13 mouse cellular contexts compared by ENCODE assay signal in genomic region chr1:171035611-171036010, GRCm38 (mm10). TPM values are rescaled to one million over a fixed set of nuclear protein-coding genes. Genes with fewer than 3 reads are reported as not detected.
DNase-seq lines count a peak whose midpoint lies in the region; ATAC-seq lines count a peak whose summit lies in the region.
"Had no signal": no experiment of that assay in that cellular context is flagged by ENCODE, and none has a peak within 500 bp of the region (broad histone marks: within the 10 kb centered on the region; RNA-seq: fewer than 3 reads in every experiment).

No protein-coding gene starts in this region.

- WGBS in intestine, embryonic 15.5 days = 49% methylated on average over 11 of the region's 11 CpGs
- 56% methylated on average over 11 of the region's 11 CpGs for WGBS in intestine, embryonic 16.5 days
- 48% methylated on average over 11 of the region's 11 CpGs for WGBS in embryonic facial prominence, embryonic 13.5 days
- WGBS in limb, embryonic 13.5 days = 50% methylated on average over 11 of the region's 11 CpGs

- no peak overlapping the region for H3K9ac ChIP-seq in intestine, embryonic 15.5 days
- no peak overlapping the region for H3K9ac ChIP-seq in intestine, embryonic 16.5 days (ENCODE audit: low read depth, low read length)
- no peak overlapping the region for H3K9ac ChIP-seq in embryonic facial prominence, embryonic 13.5 days
- H3K9ac ChIP-seq in limb, embryonic 13.5 days = no peak overlapping the region

- no peak overlapping the region; the same call in 1 of the 2 replicates for H3K4me3 ChIP-seq in intestine, embryonic 15.5 days (replicated peaks)
- no peak overlapping the region for H3K4me3 ChIP-seq in intestine, embryonic 16.5 days (ENCODE audit: low read length)
- peak overlapping the region; percentile 19; the same call in 1 of the 2 replicates for H3K4me3 ChIP-seq in embryonic facial prominence, embryonic 13.5 days
- 0 out of 2 replicates have a peak overlapping the region, but pooled peaks have one; percentile 67 for H3K4me3 ChIP-seq in limb, embryonic 13.5 days

- peak; percentile 79 for DNase-seq in A20 (ENCODE audit: low read depth, low spot score)
- DNase-seq in thymus, postnatal 4 days = no peak
- DNase-seq in cerebellum, postnatal 25 days = no peak
- DNase-seq: adrenal gland, adult 2 months; right cerebral cortex, postnatal 25 days; thymus, postnatal 14 days had no signal

- H3K4me1 ChIP-seq in intestine, embryonic 15.5 days (replicated peaks) = 0 out of 2 replicates have a peak, but pooled peaks cover 5% of the 10 kb centered on the region
- peaks cover 4% of the 10 kb centered on the region; the same call in 1 of the 2 replicates for H3K4me1 ChIP-seq in intestine, embryonic 16.5 days (ENCODE audit: control insufficient read depth, insufficient read depth, low read length)
- H3K4me1 ChIP-seq in embryonic facial prominence, embryonic 13.5 days = peaks cover 12% of the 10 kb centered on the region; the same call in 1 of the 2 replicates
- H3K4me1 ChIP-seq in limb, embryonic 13.5 days = peaks cover 17% of the 10 kb centered on the region

- H3K9me3 ChIP-seq in intestine, embryonic 15.5 days = no peaks in the 10 kb centered on the region
- 0 out of 2 replicates have a peak, but pooled peaks cover 4% of the 10 kb centered on the region for H3K9me3 ChIP-seq in intestine, embryonic 16.5 days (ENCODE audit: control insufficient read depth, low read length)
- H3K9me3 ChIP-seq in embryonic facial prominence, embryonic 13.5 days = no peaks in the 10 kb centered on the region
- no peaks in the 10 kb centered on the region for H3K9me3 ChIP-seq in limb, embryonic 13.5 days

- H3K4me2 ChIP-seq in intestine, embryonic 15.5 days (replicated peaks) = 0 out of 2 replicates have a peak overlapping the region, but pooled peaks have one; percentile 17
- H3K4me2 ChIP-seq in intestine, embryonic 16.5 days (ENCODE audit: low read depth, low read length) = no peak overlapping the region
- H3K4me2 ChIP-seq in embryonic facial prominence, embryonic 13.5 days = peak overlapping the region; percentile 92
- peak overlapping the region; percentile 91 for H3K4me2 ChIP-seq in limb, embryonic 13.5 days (replicated peaks)

- peaks cover 3% of the 10 kb centered on the region; the same call in 1 of the 2 replicates for H3K27me3 ChIP-seq in intestine, embryonic 15.5 days (replicated peaks)
- peaks cover 10% of the 10 kb centered on the region; the same call in 1 of the 2 replicates for H3K27me3 ChIP-seq in intestine, embryonic 16.5 days (replicated peaks; ENCODE audit: control insufficient read depth, insufficient read depth, low read length)
- H3K27me3 ChIP-seq in embryonic facial prominence, embryonic 13.5 days = peaks cover 44% of the 10 kb centered on the region
- peaks cover 49% of the 10 kb centered on the region for H3K27me3 ChIP-seq in limb, embryonic 13.5 days

- ATAC-seq in intestine, embryonic 15.5 days = no peak
- no peak for ATAC-seq in intestine, embryonic 16.5 days
- no peak for ATAC-seq in embryonic facial prominence, embryonic 13.5 days (ENCODE audit: insufficient number of reproducible peaks, insufficient read depth, low FRiP score, low TSS enrichment, low read depth)
- no peak for ATAC-seq in limb, embryonic 13.5 days (ENCODE audit: low FRiP score, low read depth)
- no peak for ATAC-seq in granulocyte monocyte progenitor cell, adult 5-6 weeks (replicated peaks; ENCODE audit: poor library complexity, severe bottlenecking)
- ATAC-seq: intestine, postnatal 0 days had no signal

- no peak overlapping the region for H3K27ac ChIP-seq in intestine, embryonic 15.5 days
- H3K27ac ChIP-seq in intestine, embryonic 16.5 days (ENCODE audit: low read length) = no peak overlapping the region
- no peak overlapping the region for H3K27ac ChIP-seq in embryonic facial prominence, embryonic 13.5 days
- H3K27ac ChIP-seq in limb, embryonic 13.5 days = no peak overlapping the region

- no peaks in the 10 kb centered on the region for H3K36me3 ChIP-seq in intestine, embryonic 15.5 days
- no peaks in the 10 kb centered on the region for H3K36me3 ChIP-seq in intestine, embryonic 16.5 days (ENCODE audit: control insufficient read depth, insufficient read depth, low read length)
- H3K36me3 ChIP-seq in embryonic facial prominence, embryonic 13.5 days = no peaks in the 10 kb centered on the region
- no peaks in the 10 kb centered on the region for H3K36me3 ChIP-seq in limb, embryonic 13.5 days

RNA-seq across cellular contexts. Expression of gene Fcgr4, which starts 16.9 kb away (rescaled TPM):
- polyA plus RNA-seq in intestine, embryonic 15.5 days (2015; fragmentation: Nextera tagmentation; extraction: Ambion mirVana) = 1.7 and 1.8 TPM in 2 replicates
- polyA plus RNA-seq in intestine, embryonic 16.5 days (2015; fragmentation: Nextera tagmentation; extraction: Ambion mirVana) = 1.4 and 1.8 TPM in 2 replicates
- 0.41 and 0.55 TPM in 2 replicates for polyA plus RNA-seq in embryonic facial prominence, embryonic 13.5 days (2015; fragmentation: Nextera tagmentation; extraction: Ambion mirVana)
- 0.34 and 0.64 TPM in 2 replicates for polyA plus RNA-seq in limb, embryonic 13.5 days (2015; fragmentation: Nextera tagmentation; extraction: Ambion mirVana)
- 0.58 and 2.9 TPM in 2 replicates for total RNA-seq in granulocyte monocyte progenitor cell, adult 5-6 weeks (2014; fragmentation: Nextera tagmentation)
- 3.1 and 3.5 TPM in 2 replicates for total RNA-seq in granulocyte monocyte progenitor cell, adult 5-6 weeks (2017)
- total RNA-seq: left cerebral cortex, postnatal 25 days had no signal

RNA-seq across cellular contexts. Expression of gene Fcgr3, which starts 29.1 kb away (rescaled TPM):
- 14.0 and 14.7 TPM in 2 replicates for polyA plus RNA-seq in intestine, embryonic 15.5 days (2015; fragmentation: Nextera tagmentation; extraction: Ambion mirVana)
- 15.3 and 15.9 TPM in 2 replicates for polyA plus RNA-seq in intestine, embryonic 16.5 days (2015; fragmentation: Nextera tagmentation; extraction: Ambion mirVana)
- 9.4 and 10.1 TPM in 2 replicates for polyA plus RNA-seq in embryonic facial prominence, embryonic 13.5 days (2015; fragmentation: Nextera tagmentation; extraction: Ambion mirVana)
- 8.7 and 9.2 TPM in 2 replicates for polyA plus RNA-seq in limb, embryonic 13.5 days (2015; fragmentation: Nextera tagmentation; extraction: Ambion mirVana)
- total RNA-seq in granulocyte monocyte progenitor cell, adult 5-6 weeks (2014; fragmentation: Nextera tagmentation) = 274 and 310 TPM in 2 replicates
- 498 and 520 TPM in 2 replicates for total RNA-seq in granulocyte monocyte progenitor cell, adult 5-6 weeks (2017)

RNA-seq across cellular contexts. Expression of gene Fcgr2b, which starts 59.3 kb away (rescaled TPM):
- polyA plus RNA-seq in intestine, embryonic 15.5 days (2015; fragmentation: Nextera tagmentation; extraction: Ambion mirVana) = 1.7 and 2.1 TPM in 2 replicates
- 1.5 and 2.2 TPM in 2 replicates for polyA plus RNA-seq in intestine, embryonic 16.5 days (2015; fragmentation: Nextera tagmentation; extraction: Ambion mirVana)
- polyA plus RNA-seq in embryonic facial prominence, embryonic 13.5 days (2015; fragmentation: Nextera tagmentation; extraction: Ambion mirVana) = 0.80 and 1.0 TPM in 2 replicates
- 0.84 and 1.3 TPM in 2 replicates for polyA plus RNA-seq in limb, embryonic 13.5 days (2015; fragmentation: Nextera tagmentation; extraction: Ambion mirVana)
- 106 and 115 TPM in 2 replicates for total RNA-seq in granulocyte monocyte progenitor cell, adult 5-6 weeks (2014; fragmentation: Nextera tagmentation)
- total RNA-seq in granulocyte monocyte progenitor cell, adult 5-6 weeks (2017) = 106 and 143 TPM in 2 replicates

Comparison
In these comparisons a context has a peak if more than half of its experiments do, and no peak if none do; other contexts are left out.
1. H3K4me3 ChIP-seq: peak in embryonic facial prominence, embryonic 13.5 days (single experiment) and limb, embryonic 13.5 days (single experiment); none in intestine, embryonic 15.5 days (single experiment) and intestine, embryonic 16.5 days (single experiment).